Mouse (Mus musculus): ENCODE measurements around the gene Pmp22.

DNA sequence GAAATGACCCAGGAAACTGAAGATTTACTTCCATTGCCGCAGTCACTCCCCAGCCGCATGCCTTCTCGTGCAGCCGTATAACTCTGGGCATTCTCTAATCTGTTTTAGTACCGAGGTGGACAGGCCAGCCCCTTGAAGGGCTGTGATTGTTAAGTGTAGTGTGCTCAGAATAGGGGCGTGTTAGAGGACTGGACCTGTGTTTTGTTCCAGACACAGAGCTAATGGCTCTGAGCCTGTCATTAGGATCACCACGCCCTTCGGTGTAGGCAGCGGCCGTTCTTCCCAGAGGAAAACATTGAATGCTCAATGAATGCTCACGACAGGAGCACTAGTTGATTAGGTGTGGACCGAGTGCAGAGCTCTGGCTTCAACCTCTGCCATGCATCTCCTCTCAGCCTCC, 1.1 kb downstream of the Pmp22 start:
- TF ChIP-seq GATA1 (IDR thresholded peaks at IDR 0.05; ENCODE audit: borderline replicate concordance, low read length), result no peak
- no peak for TF ChIP-seq FLI1 (IDR thresholded peaks at IDR 0.05; ENCODE audit: low read length)

All from megakaryocyte, embryonic 14.5 days (primary cell).